Mouse (Mus musculus) intestine, embryonic 14.5 days (tissue): Measurements from ENCODE around the gene Slc12a5. TPM values are rescaled to one million over a fixed set of nuclear protein-coding genes. Genes with fewer than 3 reads are reported as not detected.

Experiments
- ATAC-seq: fragments of 200-750 bp; cut with Nextera tagmentation; replicated peaks from 2 replicates; pipeline ENCODE4 v1.8.0; 2017; ENCODE audit warnings: low read depth, moderate number of reproducible peaks, moderate TSS enrichment, moderate library complexity; ENCODE audit not compliant: low FRiP score, low TSS enrichment
- DNase-seq: peaks from one replicate; pipeline ENCODE4 v3.0.0-alpha.2; 2018; ENCODE audit warnings: low spot score
- H3K27ac ChIP-seq: fragments of 300-500 bp; sonication (generic); 2 replicates; pipeline ENCODE4 v1.5.1; 2014; ENCODE audit warnings: low read depth, mild to moderate bottlenecking, control low read depth
- H3K27me3 ChIP-seq: fragments of 300-500 bp; sonication (generic); replicated peaks from 2 replicates; pipeline ENCODE4 v1.6.1; 2014; ENCODE audit warnings: low read length, control low read depth; ENCODE audit not compliant: control insufficient read depth, insufficient read depth
- H3K36me3 ChIP-seq: fragments of 300-500 bp; sonication (generic); 2 replicates; pipeline ENCODE4 v1.6.1; 2014; ENCODE audit warnings: low read length, control low read depth; ENCODE audit not compliant: control insufficient read depth, insufficient read depth
- H3K4me1 ChIP-seq: fragments of 300-500 bp; sonication (generic); replicated peaks from 2 replicates; pipeline ENCODE4 v1.6.1; 2014; ENCODE audit warnings: low read length, control low read depth, mixed read lengths; ENCODE audit not compliant: control insufficient read depth, insufficient read depth
- H3K4me2 ChIP-seq: fragments of 300-500 bp; sonication (generic); 2 replicates; pipeline ENCODE4 v1.6.1; 2014; ENCODE audit warnings: low read length
- H3K4me3 ChIP-seq: fragments of 300-500 bp; sonication (generic); 2 replicates; pipeline ENCODE4 v1.5.1; 2014; ENCODE audit warnings: low read depth, low read length, control low read depth, mixed read lengths
- H3K9ac ChIP-seq: fragments of 300-500 bp; sonication (generic); 2 replicates; pipeline ENCODE4 v1.6.1; 2014; ENCODE audit warnings: mild to moderate bottlenecking, low read length
- H3K9me3 ChIP-seq: fragments of 300-500 bp; sonication (generic); 2 replicates; pipeline ENCODE4 v1.6.1; 2016; ENCODE audit warnings: low read length, control low read depth; ENCODE audit not compliant: control insufficient read depth
- WGBS: fragments of 180-500 bp; shearing (Covaris S2); extraction: QIAGEN DNeasy Blood & Tissue Kit; methylation state at CpG from one replicate; pipeline ENCODE4 v1.1.7; 2014; 5-methylcytosine and 5-hydroxymethylcytosine counted together
- polyA plus RNA-seq: library from polyadenylated mRNA; unstranded; fragments of >200 nt; fragmentation: Nextera tagmentation; extraction: Ambion mirVana; gene quantifications from 2 replicates; pipeline ENCODE4 v1.2.1, GENCODE M21; 2014

Slc12a5 gene
- polyA plus RNA-seq, 1 experiment from 2014 or later: 1.3 TPM

GRCm38 (mm10) chr2:164996848-164997720 is 36.5 kb downstream of the Slc12a5 start:
- peak overlapping the region; percentile 37 for H3K4me3 ChIP-seq
- 0 out of 2 replicates have a peak overlapping the region, but pooled peaks have one; percentile 17 for H3K9ac ChIP-seq
- H3K27me3 ChIP-seq: peaks cover 42% of the 10 kb centered on the region
- ATAC-seq: no peak
- peak overlapping the region; percentile 66 for H3K4me2 ChIP-seq
- peaks cover 11% of the 10 kb centered on the region for H3K4me1 ChIP-seq
- peaks cover 34% of the 10 kb centered on the region for H3K36me3 ChIP-seq
- DNase-seq: peak; percentile 67
- WGBS: 10% methylated on average over 49 of the region's 49 CpGs
- no peaks in the 10 kb centered on the region for H3K9me3 ChIP-seq
- H3K27ac ChIP-seq: no peak overlapping the region

DNA sequence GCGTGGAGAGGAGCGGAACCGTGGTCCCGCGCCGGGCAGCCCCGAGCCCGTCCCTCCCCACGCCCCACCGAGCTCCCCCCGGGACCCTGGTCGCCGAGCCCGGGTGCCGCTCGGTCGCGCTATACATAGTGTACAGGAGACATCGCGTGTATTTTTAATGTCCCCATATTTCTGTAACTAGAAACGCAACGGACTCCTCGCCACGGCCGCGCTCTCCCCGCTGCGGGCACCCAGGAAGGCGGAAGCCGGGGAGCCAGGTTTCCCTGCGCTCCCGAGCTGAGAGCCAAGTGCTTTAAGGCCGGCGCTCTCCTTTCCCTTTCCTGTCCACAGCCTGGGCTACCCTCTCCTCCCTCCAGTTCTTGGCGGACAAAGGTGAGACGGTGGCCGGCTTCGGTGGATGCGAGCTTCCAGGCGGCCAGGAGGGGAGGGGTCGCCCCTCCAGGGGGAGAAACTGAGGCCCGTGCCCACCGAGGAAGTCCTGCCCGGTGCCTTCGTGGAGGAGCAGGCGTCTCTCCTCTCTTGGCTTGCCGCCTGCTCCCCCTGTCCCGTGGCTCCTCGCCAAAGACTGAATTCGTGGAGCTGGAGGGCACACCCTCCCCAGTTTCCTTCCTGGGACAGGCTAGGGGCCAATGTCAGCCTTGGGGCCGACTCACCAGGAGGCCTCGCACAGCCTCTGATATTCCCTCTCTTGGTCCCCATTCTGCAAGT is 37.3 kb downstream of the Slc12a5 start:
- H3K27me3 ChIP-seq: peaks cover 42% of the 10 kb centered on the region
- peaks cover 42% of the 10 kb centered on the region for H3K36me3 ChIP-seq
- peak overlapping the region; percentile 37 for H3K4me3 ChIP-seq
- 0 out of 2 replicates have a peak, but pooled peaks have one; percentile 16 for ATAC-seq
- WGBS: 1% methylated on average over 52 of the region's 52 CpGs
- H3K9me3 ChIP-seq: no peaks in the 10 kb centered on the region
- peak; percentile 68 for DNase-seq
- H3K27ac ChIP-seq: no peak overlapping the region
- H3K4me2 ChIP-seq: peak overlapping the region; percentile 66
- 0 out of 2 replicates have a peak overlapping the region, but pooled peaks have one; percentile 17 for H3K9ac ChIP-seq
- H3K4me1 ChIP-seq: peaks cover 11% of the 10 kb centered on the region

- H3K9ac ChIP-seq: no peak overlapping the region
- H3K27ac ChIP-seq: no peak overlapping the region
- H3K4me3 ChIP-seq: no peak overlapping the region
- H3K36me3 ChIP-seq: peaks cover 82% of the 10 kb centered on the region
- 94% methylated on average over 13 of the region's 13 CpGs for WGBS
- no peak overlapping the region for H3K4me2 ChIP-seq
- peaks cover 11% of the 10 kb centered on the region for H3K4me1 ChIP-seq
- ATAC-seq: no peak
- no peaks in the 10 kb centered on the region for H3K9me3 ChIP-seq
- DNase-seq: no peak
- H3K27me3 ChIP-seq: peaks cover 29% of the 10 kb centered on the region
Measured at GRCm38 (mm10) chr2:165001958-165002357, 41.4 kb downstream of the Slc12a5 start.

- no peaks in the 10 kb centered on the region for H3K9me3 ChIP-seq
- no peak overlapping the region for H3K4me3 ChIP-seq
- H3K9ac ChIP-seq: no peak overlapping the region
- H3K36me3 ChIP-seq: peaks cover 93% of the 10 kb centered on the region
- peaks cover 5% of the 10 kb centered on the region for H3K4me1 ChIP-seq
- peaks cover 17% of the 10 kb centered on the region for H3K27me3 ChIP-seq
- H3K27ac ChIP-seq: no peak overlapping the region
- ATAC-seq (no peak), DNase-seq (no peak)
- H3K4me2 ChIP-seq: no peak overlapping the region
- 90% methylated on average over 3 of the region's 3 CpGs for WGBS
Measured at GRCm38 (mm10) chr2:165003108-165003507, 42.5 kb downstream of the Slc12a5 start.

DNA sequence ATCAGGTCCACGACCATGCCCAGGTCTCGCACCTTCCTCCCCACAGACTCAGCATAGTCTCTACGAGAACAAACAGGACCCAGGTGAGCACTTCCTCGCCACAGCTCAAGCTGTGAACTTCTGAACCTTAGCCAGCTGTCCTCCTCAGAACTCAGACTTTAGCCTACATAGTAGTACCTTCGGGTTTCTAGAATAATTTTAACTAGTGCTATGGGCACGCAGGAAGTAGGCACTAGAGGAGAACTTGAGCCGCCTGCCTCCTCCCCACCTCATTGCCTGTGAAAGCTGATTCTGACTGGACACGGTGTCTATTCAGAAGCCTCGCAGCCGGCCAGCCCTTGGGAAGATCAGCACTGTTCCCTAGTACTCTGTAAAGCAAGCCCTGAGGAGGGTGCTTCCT is 43.6 kb downstream of the Slc12a5 start:
- Histone ChIP-seq H3K4me2 (no peak overlapping the region), H3K9ac (no peak overlapping the region), H3K27me3 (peaks cover 7% of the 10 kb centered on the region; the same call in 1 of the 2 replicates), H3K27ac (no peak overlapping the region), H3K4me3 (no peak overlapping the region), H3K9me3 (no peaks in the 10 kb centered on the region), H3K4me1 (no peaks in the 10 kb centered on the region), H3K36me3 (peaks cover 99% of the 10 kb centered on the region)
- DNase-seq: no peak
- no peak for ATAC-seq
- 89% methylated on average over 10 of the region's 10 CpGs for WGBS

- Histone ChIP-seq H3K27ac (no peak overlapping the region), H3K9ac (no peak overlapping the region), H3K4me1 (no peaks in the 10 kb centered on the region), H3K27me3 (no peaks in the 10 kb centered on the region), H3K4me2 (no peak overlapping the region), H3K4me3 (no peak overlapping the region), H3K9me3 (no peaks in the 10 kb centered on the region), H3K36me3 (peaks cover 99% of the 10 kb centered on the region)
- 95% methylated on average over 4 of the region's 4 CpGs for WGBS
- ATAC-seq (no peak), DNase-seq (no peak)
Measured at GRCm38 (mm10) chr2:165006813-165007212, 46.2 kb downstream of the Slc12a5 start.

DNA sequence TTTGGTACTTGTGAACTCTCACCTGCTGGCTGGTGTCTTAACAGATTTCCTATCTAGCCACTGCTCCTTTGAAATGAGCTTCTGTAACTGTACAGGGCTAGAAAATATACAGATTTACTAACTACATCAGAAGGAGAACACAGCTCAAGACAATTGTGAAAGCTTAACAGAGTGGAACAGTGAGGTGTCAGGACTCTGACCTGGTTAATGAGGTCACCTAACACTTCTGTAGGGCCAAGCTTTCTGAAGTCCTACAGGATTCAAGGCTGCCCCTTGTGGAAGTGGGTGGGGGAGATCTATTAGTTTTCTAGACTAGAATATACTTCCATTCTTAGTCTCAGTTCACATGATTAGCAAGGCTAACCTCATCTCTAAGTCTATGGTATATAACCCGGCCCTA is 47.4 kb downstream of the Slc12a5 start:
- no peak overlapping the region for H3K4me3 ChIP-seq
- H3K4me1 ChIP-seq: no peaks in the 10 kb centered on the region
- H3K9ac ChIP-seq: no peak overlapping the region
- DNase-seq: no peak
- 91% methylated on average over 1 of the region's 1 CpGs for WGBS
- ATAC-seq: no peak
- no peaks in the 10 kb centered on the region for H3K9me3 ChIP-seq
- H3K27me3 ChIP-seq: no peaks in the 10 kb centered on the region
- H3K36me3 ChIP-seq: peaks cover 98% of the 10 kb centered on the region
- no peak overlapping the region for H3K27ac ChIP-seq
- H3K4me2 ChIP-seq: no peak overlapping the region

GRCm38 (mm10) chr2:165009161-165009560 is 48.6 kb downstream of the Slc12a5 start:
- H3K4me3 ChIP-seq: no peak overlapping the region
- H3K27me3 ChIP-seq: no peaks in the 10 kb centered on the region
- peaks cover 89% of the 10 kb centered on the region for H3K36me3 ChIP-seq
- no peaks in the 10 kb centered on the region for H3K4me1 ChIP-seq
- H3K27ac ChIP-seq: no peak overlapping the region
- WGBS: 97% methylated on average over 14 of the region's 14 CpGs
- H3K4me2 ChIP-seq: no peak overlapping the region
- ATAC-seq: no peak
- H3K9ac ChIP-seq: no peak overlapping the region
- DNase-seq: no peak
- no peaks in the 10 kb centered on the region for H3K9me3 ChIP-seq
